In the genomic region with DNA sequence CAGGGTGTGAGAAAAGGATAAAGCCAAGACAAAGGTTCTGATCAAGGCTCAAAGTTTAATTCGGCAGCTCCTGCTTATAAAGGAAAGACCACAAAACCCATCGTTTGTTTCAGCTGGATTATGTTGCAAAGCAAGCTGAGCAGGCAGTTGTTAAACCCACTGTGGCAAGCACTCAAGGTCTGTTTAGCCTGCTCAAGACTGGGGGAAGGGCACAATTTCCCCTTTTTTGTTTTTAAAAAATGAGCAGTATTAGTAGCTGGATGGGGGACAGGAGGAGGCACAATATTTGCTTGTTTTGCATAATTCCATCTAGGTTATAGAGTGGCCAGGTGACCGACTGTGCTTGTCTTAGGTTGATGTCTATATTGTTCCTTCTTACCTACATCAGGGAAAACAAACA, we compare ENCODE assay signal across 30 mouse cellular contexts. TPM values are rescaled to one million over a fixed set of nuclear protein-coding genes. Genes with fewer than 3 reads are reported as not detected.
DNase-seq lines count a peak whose midpoint lies in the region; ATAC-seq and TF ChIP-seq lines count a peak whose summit lies in the region.
"Had no signal": no experiment of that assay in that cellular context is flagged by ENCODE, and none has a peak within 500 bp of the region (broad histone marks: within the 10 kb centered on the region; RNA-seq: fewer than 3 reads in every experiment).

No protein-coding gene starts in this region.

- no peak overlapping the region for H3K9ac ChIP-seq in liver, embryonic 15.5 days
- H3K9ac ChIP-seq in liver, embryonic 11.5 days (ENCODE audit: low read depth, low read length): no peak overlapping the region
- no peak overlapping the region for H3K9ac ChIP-seq in kidney, embryonic 14.5 days (ENCODE audit: low read depth, low read length)
- H3K9ac ChIP-seq in midbrain, embryonic 15.5 days: no peak overlapping the region
- H3K9ac ChIP-seq: embryonic facial prominence, embryonic 13.5 days; forebrain, embryonic 12.5 days; heart, embryonic 15.5 days; intestine, embryonic 15.5 days; kidney, embryonic 15.5 days; limb, embryonic 13.5 days; liver, embryonic 14.5 days; neural tube, embryonic 15.5 days had no signal

- H3K4me2 ChIP-seq in liver, embryonic 15.5 days: no peak overlapping the region
- H3K4me2 ChIP-seq in liver, embryonic 11.5 days: no peak overlapping the region
- no peak overlapping the region for H3K4me2 ChIP-seq in kidney, embryonic 14.5 days (replicated peaks; ENCODE audit: low read depth, low read length)
- no peak overlapping the region for H3K4me2 ChIP-seq in midbrain, embryonic 15.5 days
- H3K4me2 ChIP-seq: embryonic facial prominence, embryonic 13.5 days; forebrain, embryonic 12.5 days; heart, embryonic 15.5 days; intestine, embryonic 15.5 days; kidney, embryonic 15.5 days; limb, embryonic 13.5 days; neural tube, embryonic 15.5 days had no signal

- H3K9me3 ChIP-seq in liver, embryonic 15.5 days (replicated peaks): no peaks in the 10 kb centered on the region
- H3K9me3 ChIP-seq in liver, embryonic 11.5 days (ENCODE audit: control insufficient read depth, low read length): peaks cover 3% of the 10 kb centered on the region; the same call in 1 of the 2 replicates
- H3K9me3 ChIP-seq in kidney, embryonic 14.5 days (ENCODE audit: control insufficient read depth, low read length): peaks cover 7% of the 10 kb centered on the region; the same call in 1 of the 2 replicates
- H3K9me3 ChIP-seq in midbrain, embryonic 15.5 days: 0 out of 2 replicates have a peak, but pooled peaks cover 3% of the 10 kb centered on the region
- H3K9me3 ChIP-seq: embryonic facial prominence, embryonic 13.5 days; forebrain, embryonic 12.5 days; heart, embryonic 15.5 days; intestine, embryonic 15.5 days; neural tube, embryonic 15.5 days had no signal

- 0 out of 2 replicates have a peak overlapping the region, but pooled peaks have one; percentile 31 for H3K27ac ChIP-seq in liver, embryonic 15.5 days (replicated peaks)
- no peak overlapping the region for H3K27ac ChIP-seq in liver, embryonic 11.5 days (ENCODE audit: low read depth, low read length)
- H3K27ac ChIP-seq in bone marrow macrophage, adult 2 months (ENCODE audit: insufficient read depth, low read depth, low read length): peak overlapping the region; percentile 57
- H3K27ac ChIP-seq in kidney, embryonic 14.5 days (ENCODE audit: low read depth, low read length): no peak overlapping the region
- H3K27ac ChIP-seq in midbrain, embryonic 15.5 days: no peak overlapping the region
- H3K27ac ChIP-seq: embryonic facial prominence, embryonic 13.5 days; forebrain, embryonic 12.5 days; heart, embryonic 15.5 days; intestine, embryonic 15.5 days; kidney, embryonic 15.5 days; limb, embryonic 13.5 days; liver, embryonic 14.5 days; neural tube, embryonic 15.5 days had no signal

- no peak overlapping the region for H3K4me3 ChIP-seq in liver, embryonic 15.5 days (replicated peaks)
- no peak overlapping the region for H3K4me3 ChIP-seq in liver, embryonic 11.5 days (ENCODE audit: low read depth, low read length)
- H3K4me3 ChIP-seq in bone marrow macrophage, adult 2 months (ENCODE audit: insufficient read depth, low read length): no peak overlapping the region
- no peak overlapping the region for H3K4me3 ChIP-seq in kidney, embryonic 14.5 days (ENCODE audit: low read length)
- H3K4me3 ChIP-seq in midbrain, embryonic 15.5 days: no peak overlapping the region
- H3K4me3 ChIP-seq: embryonic facial prominence, embryonic 13.5 days; erythroblast, embryonic 14.5 days; forebrain, embryonic 12.5 days; heart, embryonic 15.5 days; intestine, embryonic 15.5 days; kidney, embryonic 15.5 days; limb, embryonic 13.5 days; neural tube, embryonic 15.5 days had no signal

- no peak for DNase-seq in liver, embryonic 11.5 days (ENCODE audit: low spot score)
- peak; percentile 72 for DNase-seq in A20 (ENCODE audit: low read depth, low spot score)
- DNase-seq in adrenal gland, postnatal 25 days: no peak
- DNase-seq: adrenal gland, postnatal 14 days; cerebellum, adult 18-20 months; cerebellum, postnatal 25 days; embryo, embryonic 11 days; gastrocnemius, postnatal 25 days; heart, postnatal 36 days; kidney, postnatal 36 days had no signal

- 31% methylated on average over 3 of the region's 3 CpGs for WGBS in liver, embryonic 15.5 days (ENCODE audit: insufficient replicate concordance)
- WGBS in liver, embryonic 11.5 days: 58% methylated on average over 3 of the region's 3 CpGs
- 70% methylated on average over 3 of the region's 3 CpGs for WGBS in kidney, embryonic 14.5 days
- 78% methylated on average over 3 of the region's 3 CpGs for WGBS in midbrain, embryonic 15.5 days

- H3K27me3 ChIP-seq in liver, embryonic 15.5 days: no peaks in the 10 kb centered on the region
- no peaks in the 10 kb centered on the region for H3K27me3 ChIP-seq in liver, embryonic 11.5 days (replicated peaks; ENCODE audit: control insufficient read depth, insufficient read depth, low read length)
- no peaks in the 10 kb centered on the region for H3K27me3 ChIP-seq in kidney, embryonic 14.5 days (ENCODE audit: control insufficient read depth, insufficient read depth, low read length)
- H3K27me3 ChIP-seq in midbrain, embryonic 15.5 days (replicated peaks): no peaks in the 10 kb centered on the region
- H3K27me3 ChIP-seq: embryonic facial prominence, embryonic 13.5 days; forebrain, embryonic 12.5 days; heart, embryonic 15.5 days; intestine, embryonic 15.5 days; kidney, embryonic 15.5 days; limb, embryonic 13.5 days; neural tube, embryonic 15.5 days had no signal

- H3K36me3 ChIP-seq in liver, embryonic 15.5 days (replicated peaks): no peaks in the 10 kb centered on the region
- no peaks in the 10 kb centered on the region for H3K36me3 ChIP-seq in liver, embryonic 11.5 days (ENCODE audit: control insufficient read depth, insufficient read depth, low read length)
- no peaks in the 10 kb centered on the region for H3K36me3 ChIP-seq in kidney, embryonic 14.5 days (ENCODE audit: control insufficient read depth, insufficient read depth, low read length)
- no peaks in the 10 kb centered on the region for H3K36me3 ChIP-seq in midbrain, embryonic 15.5 days (replicated peaks)
- H3K36me3 ChIP-seq: embryonic facial prominence, embryonic 13.5 days; forebrain, embryonic 12.5 days; heart, embryonic 15.5 days; intestine, embryonic 15.5 days; kidney, embryonic 15.5 days; limb, embryonic 13.5 days; neural tube, embryonic 15.5 days had no signal

- TF ChIP-seq CTCF in bone marrow macrophage, adult 2 months (IDR thresholded peaks at IDR 0.05; ENCODE audit: low read depth, low read length): no peak

- H3K4me1 ChIP-seq in liver, embryonic 15.5 days (replicated peaks): no peaks in the 10 kb centered on the region
- H3K4me1 ChIP-seq in liver, embryonic 11.5 days (replicated peaks; ENCODE audit: control insufficient read depth, insufficient read depth, low read length): no peaks in the 10 kb centered on the region; the same call in 1 of the 2 replicates
- peaks cover 21% of the 10 kb centered on the region for H3K4me1 ChIP-seq in bone marrow macrophage, adult 2 months (ENCODE audit: control insufficient read depth, insufficient read depth, low read length)
- no peaks in the 10 kb centered on the region for H3K4me1 ChIP-seq in kidney, embryonic 14.5 days (ENCODE audit: control insufficient read depth, insufficient read depth, low read length)
- no peaks in the 10 kb centered on the region for H3K4me1 ChIP-seq in midbrain, embryonic 15.5 days
- H3K4me1 ChIP-seq: embryonic facial prominence, embryonic 13.5 days; forebrain, embryonic 12.5 days; heart, embryonic 15.5 days; intestine, embryonic 15.5 days; kidney, embryonic 15.5 days; limb, embryonic 13.5 days; neural tube, embryonic 15.5 days had no signal

- no peak for ATAC-seq in liver, embryonic 15.5 days (ENCODE audit: insufficient read depth)
- no peak for ATAC-seq in liver, embryonic 11.5 days (replicated peaks; ENCODE audit: low FRiP score)
- ATAC-seq in megakaryocyte progenitor cell, adult 5-6 weeks (replicated peaks; ENCODE audit: poor library complexity): peak; percentile 75
- ATAC-seq in kidney, embryonic 14.5 days (ENCODE audit: low FRiP score, low TSS enrichment): no peak
- no peak for ATAC-seq in midbrain, embryonic 15.5 days (replicated peaks)
- ATAC-seq: hindbrain, embryonic 16.5 days; intestine, embryonic 15.5 days had no signal

- TF ChIP-seq POLR2A in bone marrow macrophage, adult 2 months (IDR thresholded peaks at IDR 0.05; ENCODE audit: borderline replicate concordance, low read depth, low read length): no peak

RNA-seq across cellular contexts. Expression of a gene that starts 1.9 kb away (rescaled TPM):
- polyA plus RNA-seq in liver, embryonic 15.5 days (2015; fragmentation: Nextera tagmentation; extraction: Ambion mirVana): 13.6 and 14.5 TPM in 2 replicates
- 1.7 and 2.7 TPM in 2 replicates for polyA plus RNA-seq in liver, embryonic 11.5 days (2014; fragmentation: Nextera tagmentation; extraction: Ambion mirVana)
- polyA plus RNA-seq in bone marrow macrophage, adult 2 months (2012; ENCODE audit: insufficient read depth, insufficient read length, missing spikeins): 600 and 634 TPM in 2 replicates
- 726 and 820 TPM in 2 replicates for total RNA-seq in megakaryocyte progenitor cell, adult 5-6 weeks (2015)
- total RNA-seq in megakaryocyte progenitor cell, adult 5-6 weeks (2017): 640 and 745 TPM in 2 replicates
- 0.50 and 0.85 TPM in 2 replicates for polyA plus RNA-seq in kidney, embryonic 14.5 days (2014; fragmentation: Nextera tagmentation; extraction: Ambion mirVana)
- polyA plus RNA-seq in midbrain, embryonic 15.5 days (2015; fragmentation: Nextera tagmentation; extraction: Ambion mirVana): 0.17 and 0.38 TPM in 2 replicates
- total RNA-seq in adrenal gland, postnatal 25 days (2021): 0.46 and 0.90 TPM in 2 replicates
- polyA plus RNA-seq: erythroblast, embryonic 14.5 days had no signal

RNA-seq across cellular contexts. Expression of a gene that starts 12.8 kb away (rescaled TPM):
- not detected in 2 replicates for polyA plus RNA-seq in liver, embryonic 15.5 days (2015; fragmentation: Nextera tagmentation; extraction: Ambion mirVana)
- polyA plus RNA-seq in liver, embryonic 11.5 days (2014; fragmentation: Nextera tagmentation; extraction: Ambion mirVana): not detected in 2 replicates
- not detected in 2 replicates for polyA plus RNA-seq in bone marrow macrophage, adult 2 months (2012; ENCODE audit: insufficient read depth, insufficient read length, missing spikeins)
- total RNA-seq in megakaryocyte progenitor cell, adult 5-6 weeks (2015): 0.42 TPM in 1 of 2 replicates, not detected in the other
- total RNA-seq in megakaryocyte progenitor cell, adult 5-6 weeks (2017): 0.34 TPM in 1 of 2 replicates, not detected in the other
- polyA plus RNA-seq in kidney, embryonic 14.5 days (2014; fragmentation: Nextera tagmentation; extraction: Ambion mirVana): not detected in 2 replicates
- polyA plus RNA-seq in midbrain, embryonic 15.5 days (2015; fragmentation: Nextera tagmentation; extraction: Ambion mirVana): not detected in 2 replicates
- not detected in 2 replicates for total RNA-seq in adrenal gland, postnatal 25 days (2021)
- total RNA-seq: adrenal gland, postnatal 14 days; gastrocnemius, postnatal 25 days; heart, postnatal 36 days; layer of hippocampus, adult 8-10 months; left cerebral cortex, postnatal 25 days had no signal
- polyA plus RNA-seq: erythroblast, embryonic 14.5 days; forebrain, embryonic 12.5 days; heart, embryonic 15.5 days; hindbrain, embryonic 16.5 days; intestine, embryonic 15.5 days; kidney, embryonic 15.5 days; limb, embryonic 13.5 days; liver, embryonic 14.5 days; lung, embryonic 16.5 days; neural tube, embryonic 15.5 days; urinary bladder, adult 2 months had no signal

RNA-seq across cellular contexts. Expression of a gene that starts 41.3 kb away (rescaled TPM):
- polyA plus RNA-seq in liver, embryonic 15.5 days (2015; fragmentation: Nextera tagmentation; extraction: Ambion mirVana): 0.06 and 0.08 TPM in 2 replicates
- polyA plus RNA-seq in liver, embryonic 11.5 days (2014; fragmentation: Nextera tagmentation; extraction: Ambion mirVana): not detected in 2 replicates
- not detected in 2 replicates for polyA plus RNA-seq in bone marrow macrophage, adult 2 months (2012; ENCODE audit: insufficient read depth, insufficient read length, missing spikeins)
- total RNA-seq in megakaryocyte progenitor cell, adult 5-6 weeks (2015): not detected in 2 replicates
- total RNA-seq in megakaryocyte progenitor cell, adult 5-6 weeks (2017): not detected in 2 replicates
- polyA plus RNA-seq in kidney, embryonic 14.5 days (2014; fragmentation: Nextera tagmentation; extraction: Ambion mirVana): not detected in 2 replicates
- 0.14 and 0.37 TPM in 2 replicates for polyA plus RNA-seq in midbrain, embryonic 15.5 days (2015; fragmentation: Nextera tagmentation; extraction: Ambion mirVana)
- not detected in 2 replicates for total RNA-seq in adrenal gland, postnatal 25 days (2021)
- total RNA-seq: gastrocnemius, postnatal 25 days; layer of hippocampus, adult 8-10 months; left cerebral cortex, postnatal 25 days had no signal
- polyA plus RNA-seq: embryonic facial prominence, embryonic 13.5 days; erythroblast, embryonic 14.5 days; forebrain, embryonic 12.5 days; intestine, embryonic 15.5 days; kidney, embryonic 15.5 days had no signal

RNA-seq across cellular contexts. Expression of a gene that starts 52.7 kb away (rescaled TPM):
- 23.6 and 27.2 TPM in 2 replicates for polyA plus RNA-seq in liver, embryonic 15.5 days (2015; fragmentation: Nextera tagmentation; extraction: Ambion mirVana)
- 39.2 and 39.8 TPM in 2 replicates for polyA plus RNA-seq in liver, embryonic 11.5 days (2014; fragmentation: Nextera tagmentation; extraction: Ambion mirVana)
- polyA plus RNA-seq in bone marrow macrophage, adult 2 months (2012; ENCODE audit: insufficient read depth, insufficient read length, missing spikeins): 2.4 and 2.7 TPM in 2 replicates
- 0.17 and 0.22 TPM in 2 replicates for total RNA-seq in megakaryocyte progenitor cell, adult 5-6 weeks (2015)
- 0.17 and 0.42 TPM in 2 replicates for total RNA-seq in megakaryocyte progenitor cell, adult 5-6 weeks (2017)
- 2.5 and 4.7 TPM in 2 replicates for polyA plus RNA-seq in kidney, embryonic 14.5 days (2014; fragmentation: Nextera tagmentation; extraction: Ambion mirVana)
- 0.97 and 1.6 TPM in 2 replicates for polyA plus RNA-seq in midbrain, embryonic 15.5 days (2015; fragmentation: Nextera tagmentation; extraction: Ambion mirVana)
- total RNA-seq in adrenal gland, postnatal 25 days (2021): 0.39 and 0.43 TPM in 2 replicates
- total RNA-seq: gastrocnemius, postnatal 25 days; left cerebral cortex, postnatal 25 days had no signal
- polyA plus RNA-seq: erythroblast, embryonic 14.5 days; testis, adult 2 months had no signal

Comparison
In these comparisons a context has a peak if more than half of its experiments do, and no peak if none do; other contexts are left out.
1. H3K27ac ChIP-seq: peak in liver, embryonic 15.5 days (single experiment) and bone marrow macrophage, adult 2 months (single experiment); none in liver, embryonic 11.5 days (single experiment), kidney, embryonic 14.5 days (single experiment) and midbrain, embryonic 15.5 days (single experiment).
2. RNA of a gene that starts 1.9 kb away (polyA plus RNA-seq): 600 to 634 TPM in bone marrow macrophage, adult 2 months; 13.6 to 14.5 TPM in liver, embryonic 15.5 days, 1.7 to 2.7 TPM in liver, embryonic 11.5 days, 0.50 to 0.85 TPM in kidney, embryonic 14.5 days and 0.17 to 0.38 TPM in midbrain, embryonic 15.5 days; every median in the first group is over 10 times any median in the second.